Mouse (Mus musculus) intestine, embryonic 14.5 days (tissue): Measurements from ENCODE around the gene Ica1. TPM values are rescaled to one million over a fixed set of nuclear protein-coding genes. Genes with fewer than 3 reads are reported as not detected.

Experiments used
- ATAC-seq: fragments of 200-750 bp; cut with Nextera tagmentation; replicated peaks from 2 replicates; pipeline ENCODE4 v1.8.0; 2017; ENCODE audit warnings: low read depth, moderate number of reproducible peaks, moderate TSS enrichment, moderate library complexity; ENCODE audit not compliant: low FRiP score, low TSS enrichment
- DNase-seq: peaks from one replicate; pipeline ENCODE4 v3.0.0-alpha.2; 2018; ENCODE audit warnings: low spot score
- H3K27ac ChIP-seq: fragments of 300-500 bp; sonication (generic); 2 replicates; pipeline ENCODE4 v1.5.1; 2014; ENCODE audit warnings: low read depth, mild to moderate bottlenecking, control low read depth
- H3K27me3 ChIP-seq: fragments of 300-500 bp; sonication (generic); replicated peaks from 2 replicates; pipeline ENCODE4 v1.6.1; 2014; ENCODE audit warnings: low read length, control low read depth; ENCODE audit not compliant: control insufficient read depth, insufficient read depth
- H3K36me3 ChIP-seq: fragments of 300-500 bp; sonication (generic); 2 replicates; pipeline ENCODE4 v1.6.1; 2014; ENCODE audit warnings: low read length, control low read depth; ENCODE audit not compliant: control insufficient read depth, insufficient read depth
- H3K4me1 ChIP-seq: fragments of 300-500 bp; sonication (generic); replicated peaks from 2 replicates; pipeline ENCODE4 v1.6.1; 2014; ENCODE audit warnings: low read length, control low read depth, mixed read lengths; ENCODE audit not compliant: control insufficient read depth, insufficient read depth
- H3K4me2 ChIP-seq: fragments of 300-500 bp; sonication (generic); 2 replicates; pipeline ENCODE4 v1.6.1; 2014; ENCODE audit warnings: low read length
- H3K4me3 ChIP-seq: fragments of 300-500 bp; sonication (generic); 2 replicates; pipeline ENCODE4 v1.5.1; 2014; ENCODE audit warnings: low read depth, low read length, control low read depth, mixed read lengths
- H3K9ac ChIP-seq: fragments of 300-500 bp; sonication (generic); 2 replicates; pipeline ENCODE4 v1.6.1; 2014; ENCODE audit warnings: mild to moderate bottlenecking, low read length
- H3K9me3 ChIP-seq: fragments of 300-500 bp; sonication (generic); 2 replicates; pipeline ENCODE4 v1.6.1; 2016; ENCODE audit warnings: low read length, control low read depth; ENCODE audit not compliant: control insufficient read depth
- WGBS: fragments of 180-500 bp; shearing (Covaris S2); extraction: QIAGEN DNeasy Blood & Tissue Kit; methylation state at CpG from one replicate; pipeline ENCODE4 v1.1.7; 2014; 5-methylcytosine and 5-hydroxymethylcytosine counted together
- polyA plus RNA-seq: library from polyadenylated mRNA; unstranded; fragments of >200 nt; fragmentation: Nextera tagmentation; extraction: Ambion mirVana; gene quantifications from 2 replicates; pipeline ENCODE4 v1.2.1, GENCODE M21; 2014

Ica1 gene
- polyA plus RNA-seq, 1 experiment from 2014 or later = 18.6 TPM

DNA sequence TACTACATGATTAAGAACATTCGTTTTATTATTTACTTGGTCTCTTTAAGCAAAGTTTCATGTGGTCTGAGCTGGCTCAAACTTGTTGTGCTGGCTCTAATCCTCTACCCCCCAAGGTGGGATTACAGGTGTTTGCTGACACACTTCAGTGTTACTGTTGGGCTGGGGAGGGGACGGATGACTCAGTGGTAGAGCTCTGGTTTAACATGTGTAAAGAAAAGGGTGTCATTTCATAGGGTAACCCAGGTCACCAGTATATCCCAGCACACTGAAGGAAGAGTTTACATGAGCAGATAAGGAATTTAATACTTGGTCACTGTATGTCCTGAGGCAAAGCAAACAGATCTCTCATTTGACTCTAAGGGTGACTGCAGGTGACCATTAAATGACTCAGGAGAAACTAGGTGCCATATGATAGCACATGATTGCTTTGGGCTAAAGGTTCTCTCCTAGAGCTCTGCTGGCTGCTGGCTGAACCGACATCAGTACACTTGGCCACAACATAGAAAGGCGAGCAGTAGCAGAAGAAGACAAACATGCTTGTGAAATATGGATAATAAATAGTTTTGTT, 128.9 kb downstream of the Ica1 start:
- DNase-seq = no peak
- Histone ChIP-seq H3K4me1 (peaks cover 5% of the 10 kb centered on the region; the same call in 1 of the 2 replicates), H3K9me3 (no peaks in the 10 kb centered on the region), H3K27ac (no peak overlapping the region), H3K27me3 (no peaks in the 10 kb centered on the region), H3K4me2 (no peak overlapping the region), H3K4me3 (no peak overlapping the region), H3K9ac (no peak overlapping the region), H3K36me3 (no peaks in the 10 kb centered on the region)
- whole genome bisulfite sequencing = 62% methylated on average over 4 of the region's 4 CpGs
- no peak for ATAC-seq

DNA sequence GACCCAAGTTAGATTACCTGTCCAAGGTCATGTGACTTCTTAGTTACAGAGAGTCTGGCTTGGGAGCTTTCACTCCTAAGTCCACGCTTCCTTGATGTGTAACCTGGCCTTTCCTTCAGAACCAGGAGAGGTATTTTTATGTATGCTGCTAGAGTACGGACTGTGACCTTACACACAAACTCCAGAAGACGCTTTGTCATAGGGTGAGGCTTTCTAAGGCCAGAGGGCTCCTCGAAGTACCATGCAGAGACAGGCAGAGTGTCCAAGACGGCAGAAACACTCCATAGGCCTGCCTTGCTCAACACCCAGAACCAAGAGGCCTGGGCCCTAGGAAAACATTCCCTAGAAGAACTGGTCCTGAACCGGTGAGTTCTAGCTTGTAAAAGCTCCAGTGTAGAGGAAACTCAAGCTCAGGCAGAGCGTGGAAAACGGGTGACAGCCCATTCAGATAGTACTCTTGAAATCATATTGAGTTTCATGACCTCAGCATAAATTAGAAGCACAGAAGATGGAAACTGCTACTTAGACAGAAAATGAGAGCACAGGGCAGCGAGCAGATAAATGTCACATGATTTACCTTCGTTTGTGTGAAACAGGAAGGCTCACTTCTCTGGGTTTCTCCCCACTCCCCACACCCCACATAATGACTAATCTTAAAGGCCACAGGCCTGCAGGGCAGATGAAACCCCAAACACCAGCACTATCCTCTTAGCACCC, 129.9 kb downstream of the Ica1 start:
- WGBS = 70% methylated on average over 10 of the region's 10 CpGs
- Histone ChIP-seq H3K27me3 (no peaks in the 10 kb centered on the region), H3K9ac (no peak overlapping the region), H3K27ac (no peak overlapping the region), H3K4me3 (no peak overlapping the region), H3K36me3 (no peaks in the 10 kb centered on the region), H3K4me1 (peaks cover 8% of the 10 kb centered on the region; the same call in 1 of the 2 replicates), H3K4me2 (no peak overlapping the region), H3K9me3 (no peaks in the 10 kb centered on the region)
- no peak for DNase-seq
- ATAC-seq = no peak

DNA sequence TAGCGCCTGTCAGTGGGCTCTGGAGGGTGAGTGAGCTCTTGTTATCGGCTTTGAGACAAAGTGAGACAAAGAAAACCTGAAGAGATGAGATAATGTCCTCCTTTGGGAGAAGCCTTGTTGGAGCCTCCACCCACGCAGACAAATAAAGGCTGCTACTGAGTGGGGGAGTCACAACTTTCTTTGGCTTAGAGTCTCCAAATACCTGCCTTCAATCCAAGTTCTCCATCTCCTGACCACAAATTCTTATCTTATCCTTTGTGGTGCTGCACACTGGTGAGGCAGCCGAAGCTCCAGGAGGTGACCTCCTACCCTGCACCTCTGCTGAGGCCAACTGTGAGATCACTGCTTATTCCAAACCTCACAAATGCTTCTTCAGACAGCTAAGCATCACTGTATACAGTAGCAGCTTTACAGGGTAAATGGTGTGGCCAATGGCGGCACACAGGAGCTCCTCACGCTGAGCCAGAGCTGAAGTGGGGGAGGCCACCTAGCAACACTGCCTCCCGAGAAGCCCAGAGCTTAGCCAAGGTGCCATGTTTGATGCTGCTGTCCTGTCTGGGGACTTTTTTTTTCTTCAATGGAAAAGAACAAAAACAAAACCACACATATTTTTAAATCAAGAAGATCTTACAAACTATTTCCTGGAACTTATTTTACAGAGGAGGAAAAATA, 130.6 kb downstream of the Ica1 start:
- Histone ChIP-seq H3K27me3 (no peaks in the 10 kb centered on the region), H3K4me3 (no peak overlapping the region), H3K9me3 (no peaks in the 10 kb centered on the region), H3K4me1 (peaks cover 8% of the 10 kb centered on the region; the same call in 1 of the 2 replicates), H3K9ac (no peak overlapping the region), H3K4me2 (no peak overlapping the region), H3K27ac (no peak overlapping the region), H3K36me3 (no peaks in the 10 kb centered on the region)
- ATAC-seq (no peak), DNase-seq (no peak)
- 89% methylated on average over 7 of the region's 7 CpGs for WGBS

DNA sequence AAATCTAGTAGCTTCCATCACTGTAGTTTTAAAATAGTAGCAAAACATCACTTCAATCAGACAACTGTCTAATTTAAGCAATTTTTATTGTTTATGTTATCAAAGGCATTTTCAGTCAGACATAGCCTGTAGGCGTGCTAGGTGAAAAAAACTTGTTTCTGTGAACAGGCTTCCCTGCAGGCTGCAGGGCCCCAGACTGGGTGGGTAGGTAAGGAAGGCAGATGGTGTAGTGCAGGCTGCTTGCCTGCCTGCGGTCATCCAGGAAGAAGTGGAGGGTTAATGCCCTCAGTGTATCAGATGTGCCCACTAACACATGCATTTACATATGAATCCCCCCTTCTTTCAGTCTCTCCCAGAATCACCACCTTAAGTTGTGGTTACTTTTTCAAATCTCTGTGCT, 132.6 kb downstream of the Ica1 start:
- ATAC-seq (no peak), DNase-seq (no peak)
- Histone ChIP-seq H3K36me3 (no peaks in the 10 kb centered on the region), H3K4me2 (no peak overlapping the region), H3K4me3 (no peak overlapping the region), H3K9me3 (no peaks in the 10 kb centered on the region), H3K4me1 (peaks cover 8% of the 10 kb centered on the region; the same call in 1 of the 2 replicates), H3K27me3 (no peaks in the 10 kb centered on the region), H3K27ac (no peak overlapping the region), H3K9ac (no peak overlapping the region)
- 53% methylated on average over 2 of the region's 2 CpGs for WGBS

DNA sequence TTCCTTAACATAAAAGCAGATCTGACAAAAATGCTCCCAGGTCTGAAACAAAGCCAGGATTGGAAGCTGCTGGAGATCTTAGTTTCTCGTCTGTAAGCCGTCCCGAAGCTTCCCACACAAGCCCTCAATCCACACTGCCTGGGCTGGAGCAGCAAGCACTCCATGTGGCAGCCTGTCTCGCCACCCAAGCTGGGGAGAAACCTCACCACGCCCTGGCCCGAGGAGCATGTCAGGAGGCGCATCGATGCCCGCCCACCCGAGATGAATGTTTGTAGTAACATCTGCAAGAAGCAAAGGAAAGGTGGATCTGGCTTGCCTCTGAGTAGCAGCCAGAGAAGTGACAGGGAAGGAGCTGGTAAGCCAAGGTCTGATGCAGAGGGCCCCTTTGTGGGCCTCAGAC, 133.6 kb downstream of the Ica1 start:
- Histone ChIP-seq H3K36me3 (no peaks in the 10 kb centered on the region), H3K27me3 (no peaks in the 10 kb centered on the region), H3K27ac (peak overlapping the region; percentile 54), H3K9me3 (no peaks in the 10 kb centered on the region), H3K4me1 (peaks cover 8% of the 10 kb centered on the region; the same call in 1 of the 2 replicates), H3K4me2 (no peak overlapping the region), H3K9ac (no peak overlapping the region), H3K4me3 (no peak overlapping the region)
- 0 out of 2 replicates have a peak, but pooled peaks have one; percentile 32 for ATAC-seq
- WGBS = 42% methylated on average over 10 of the region's 10 CpGs
- peak; percentile 60 for DNase-seq

DNA sequence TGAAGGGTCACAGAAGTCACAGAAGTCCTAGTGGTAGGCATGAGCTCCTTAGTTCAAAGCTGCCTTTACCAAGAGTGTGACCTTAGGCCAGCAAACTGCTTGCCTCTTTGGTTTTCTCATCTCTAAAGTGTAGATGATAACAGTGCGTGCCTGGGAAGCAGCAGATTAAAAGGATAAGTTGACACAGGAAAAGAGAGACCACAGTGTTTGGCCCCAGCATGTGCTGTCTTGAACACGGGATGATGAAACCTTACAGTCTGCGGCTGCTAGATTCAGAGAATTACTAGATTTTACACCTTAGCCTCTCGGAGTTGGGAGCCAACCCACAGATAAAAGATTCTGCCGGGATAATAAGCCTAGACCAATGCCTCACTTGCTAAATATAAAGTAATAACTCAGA, 137.4 kb downstream of the Ica1 start:
- Histone ChIP-seq H3K27ac (no peak overlapping the region), H3K9me3 (no peaks in the 10 kb centered on the region), H3K9ac (no peak overlapping the region), H3K27me3 (no peaks in the 10 kb centered on the region), H3K4me1 (peaks cover 8% of the 10 kb centered on the region; the same call in 1 of the 2 replicates), H3K36me3 (no peaks in the 10 kb centered on the region), H3K4me2 (no peak overlapping the region), H3K4me3 (no peak overlapping the region)
- no peak for ATAC-seq
- DNase-seq = no peak
- 90% methylated on average over 5 of the region's 5 CpGs for WGBS

DNA sequence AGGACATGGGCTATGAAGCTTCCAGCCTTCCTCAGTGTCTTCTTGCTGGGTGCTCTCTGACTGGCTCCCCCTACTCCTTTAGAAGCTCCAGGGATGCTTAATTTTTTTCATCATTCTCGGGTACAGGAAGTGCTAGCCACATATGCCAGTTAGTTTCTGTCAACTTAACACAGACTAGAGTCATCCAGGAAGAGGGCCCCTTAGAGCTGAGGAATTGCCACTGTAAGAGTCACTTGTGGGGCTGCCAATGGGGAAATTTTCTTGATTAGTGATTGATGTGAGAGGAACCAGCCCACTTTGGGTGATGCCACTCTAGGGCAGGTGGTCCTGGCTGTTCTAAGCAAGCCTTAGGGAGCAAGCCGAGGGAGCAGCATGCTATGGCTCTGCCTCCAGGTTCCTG, 138.8 kb downstream of the Ica1 start:
- H3K27me3 ChIP-seq = no peaks in the 10 kb centered on the region

DNA sequence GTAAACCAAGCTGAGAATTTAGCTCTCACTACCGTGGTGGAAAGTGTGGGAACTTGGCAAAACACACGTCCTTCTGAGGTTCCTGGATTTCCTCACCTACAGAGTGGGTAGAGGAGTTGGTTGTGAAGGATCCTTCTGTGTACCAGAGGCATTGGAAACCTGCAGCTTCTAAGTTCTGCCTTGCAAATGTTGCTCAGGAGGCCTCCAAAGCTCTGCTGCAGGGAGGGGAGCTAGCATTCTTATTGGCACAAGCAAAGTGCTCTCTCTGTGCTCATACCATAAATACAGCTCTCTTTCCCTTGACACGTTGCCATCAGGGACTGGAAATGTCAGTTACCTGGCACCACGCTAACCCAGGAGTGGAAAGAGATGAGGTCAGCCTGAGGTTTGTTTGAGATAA, 139.4 kb downstream of the Ica1 start:
- DNase-seq = no peak
- no peak overlapping the region for H3K4me3 ChIP-seq
- 60% methylated on average over 4 of the region's 4 CpGs for WGBS

More for the DNA sequence above, 138.8 kb downstream of the Ica1 start:
- 74% methylated on average over 2 of the region's 2 CpGs for WGBS
- Histone ChIP-seq H3K27ac (no peak overlapping the region), H3K4me3 (no peak overlapping the region), H3K4me2 (no peak overlapping the region), H3K9ac (no peak overlapping the region), H3K4me1 (0 out of 2 replicates have a peak, but pooled peaks cover 3% of the 10 kb centered on the region), H3K36me3 (no peaks in the 10 kb centered on the region), H3K9me3 (no peaks in the 10 kb centered on the region)
- ATAC-seq (no peak), DNase-seq (no peak)

More for the DNA sequence above, 139.4 kb downstream of the Ica1 start:
- no peak overlapping the region for H3K4me2 ChIP-seq
- no peaks in the 10 kb centered on the region for H3K36me3 ChIP-seq
- no peak overlapping the region for H3K27ac ChIP-seq
- H3K9me3 ChIP-seq = no peaks in the 10 kb centered on the region
- ATAC-seq = no peak
- H3K4me1 ChIP-seq = no peaks in the 10 kb centered on the region
- no peak overlapping the region for H3K9ac ChIP-seq
- H3K27me3 ChIP-seq = no peaks in the 10 kb centered on the region
